Mouse (Mus musculus) stomach, postnatal 0 days (tissue): ENCODE measurements around the gene Cep170b. TPM values are rescaled to one million over a fixed set of nuclear protein-coding genes. Genes with fewer than 3 reads are reported as not detected.

Source experiments
- ATAC-seq: fragments of 200-750 bp; cut with Nextera tagmentation; 2 replicates; pipeline ENCODE4 v1.8.0; 2017; ENCODE audit not compliant: low FRiP score, low TSS enrichment
- DNase-seq: peaks from one replicate; pipeline ENCODE4 v3.0.0-alpha.2; 2016; ENCODE audit warnings: low spot score
- H3K27ac ChIP-seq: fragments of 300-500 bp; sonication (generic); replicated peaks from 2 replicates; pipeline ENCODE4 v1.5.1; 2014; ENCODE audit warnings: mild to moderate bottlenecking, control low read depth
- H3K27me3 ChIP-seq: fragments of 300-500 bp; sonication (generic); 2 replicates; pipeline ENCODE4 v1.6.1; 2014; ENCODE audit warnings: low read length; ENCODE audit not compliant: control insufficient read depth, insufficient read depth
- H3K36me3 ChIP-seq: fragments of 300-500 bp; sonication (generic); 2 replicates; pipeline ENCODE4 v1.6.1; 2014; ENCODE audit warnings: low read length, mixed read lengths; ENCODE audit not compliant: control insufficient read depth, insufficient read depth
- H3K4me1 ChIP-seq: fragments of 300-500 bp; sonication (generic); replicated peaks from 2 replicates; pipeline ENCODE4 v1.6.1; 2014; ENCODE audit warnings: antibody characterized with exemption; ENCODE audit not compliant: control insufficient read depth, insufficient read depth
- H3K4me2 ChIP-seq: fragments of 300-500 bp; sonication (generic); replicated peaks from 2 replicates; pipeline ENCODE4 v1.6.1; 2014; ENCODE audit warnings: low read depth, mild to moderate bottlenecking, control low read depth, moderate library complexity
- H3K4me3 ChIP-seq: fragments of 300-500 bp; sonication (generic); 2 replicates; pipeline ENCODE4 v1.5.1; 2014; ENCODE audit warnings: low read depth, low read length, control low read depth
- H3K9ac ChIP-seq: fragments of 300-500 bp; sonication (generic); 2 replicates; pipeline ENCODE4 v1.6.1; 2014; ENCODE audit warnings: mild to moderate bottlenecking, low read length, control low read depth, mixed read lengths
- H3K9me3 ChIP-seq: fragments of 300-500 bp; sonication (generic); 2 replicates; pipeline ENCODE4 v1.6.1; 2016; ENCODE audit warnings: low read length; ENCODE audit not compliant: control insufficient read depth
- CTCF ChIP-seq: IDR thresholded peaks from 2 replicates; pipeline ENCODE4 v1.5.1; 2016; ENCODE audit warnings: antibody characterized with exemption, low read depth, mild to moderate bottlenecking, moderate library complexity
- EP300 ChIP-seq: optimal IDR thresholded peaks from 2 replicates; pipeline ENCODE3; 2016; ENCODE audit warnings: antibody characterized with exemption
- WGBS: fragments of 180-500 bp; shearing (Covaris S2); extraction: QIAGEN DNeasy Blood & Tissue Kit; methylation state at CpG from one replicate; pipeline ENCODE4 v1.1.7; 2014; 5-methylcytosine and 5-hydroxymethylcytosine counted together
- polyA plus RNA-seq: library from polyadenylated mRNA; unstranded; fragments of >200 nt; fragmentation: Nextera tagmentation; extraction: Ambion mirVana; gene quantifications from 2 replicates; pipeline ENCODE4 v1.2.1, GENCODE M21; 2015

Gene Cep170b
- polyA plus RNA-seq, 1 experiment from 2014 or later: 20.7 TPM

DNA sequence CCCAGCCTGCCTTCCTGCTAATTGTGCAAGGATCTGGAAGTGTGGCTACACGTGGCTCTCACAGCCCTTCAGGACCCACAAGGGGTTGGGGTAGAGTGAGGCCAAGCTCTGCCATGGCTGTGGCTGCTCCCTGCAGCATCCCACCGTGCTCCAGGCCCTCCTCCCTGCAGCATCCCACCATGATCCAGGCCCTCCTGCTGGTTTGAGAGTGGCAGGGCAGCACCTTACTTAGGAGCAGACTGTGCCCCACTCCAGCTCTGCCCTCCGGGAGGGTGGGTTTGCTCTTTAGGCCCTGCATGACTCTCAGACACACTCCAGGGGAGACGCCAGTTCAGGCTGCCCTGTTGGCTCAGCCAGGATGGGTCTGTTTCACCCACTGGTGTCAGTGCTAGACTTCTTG lies 50.1 kb downstream of the Cep170b start:
- Histone ChIP-seq H3K36me3 (no peaks in the 10 kb centered on the region), H3K4me2 (no peak overlapping the region), H3K9ac (no peak overlapping the region), H3K27ac (no peak overlapping the region), H3K27me3 (no peaks in the 10 kb centered on the region), H3K9me3 (no peaks in the 10 kb centered on the region), H3K4me1 (no peaks in the 10 kb centered on the region), H3K4me3 (no peak overlapping the region)
- DNase-seq (no peak), ATAC-seq (no peak)
- WGBS: 59% methylated on average over 4 of the region's 4 CpGs
- TF ChIP-seq EP300 (no peak), CTCF (no peak)

DNA sequence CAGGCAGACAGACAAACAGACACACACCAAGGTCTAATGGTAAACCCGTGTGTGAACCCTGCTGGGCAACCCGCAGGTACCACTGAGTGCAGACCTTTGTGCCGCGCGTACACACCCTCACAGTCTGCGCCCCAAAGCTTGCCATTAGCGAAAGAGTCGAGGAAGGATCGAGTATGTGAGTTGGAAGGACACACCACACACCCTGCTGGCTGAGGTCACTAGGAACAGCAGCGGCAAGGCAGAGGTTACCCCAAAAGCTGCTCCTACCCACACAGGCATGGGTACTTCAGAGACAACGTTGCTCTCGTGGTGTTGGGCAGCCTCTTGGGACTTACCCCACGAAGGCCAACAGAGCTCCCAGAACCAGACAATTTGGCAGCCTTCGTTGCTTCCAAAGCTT lies 52.1 kb downstream of the Cep170b start:
- Histone ChIP-seq H3K9me3 (no peaks in the 10 kb centered on the region), H3K27ac (no peak overlapping the region), H3K9ac (no peak overlapping the region), H3K4me2 (no peak overlapping the region), H3K36me3 (no peaks in the 10 kb centered on the region), H3K4me1 (no peaks in the 10 kb centered on the region), H3K4me3 (no peak overlapping the region), H3K27me3 (no peaks in the 10 kb centered on the region)
- WGBS: 93% methylated on average over 14 of the region's 14 CpGs
- no peak; the same call in 1 of the 2 replicates for ATAC-seq
- DNase-seq: no peak
- TF ChIP-seq EP300 (no peak), CTCF (no peak)

DNA sequence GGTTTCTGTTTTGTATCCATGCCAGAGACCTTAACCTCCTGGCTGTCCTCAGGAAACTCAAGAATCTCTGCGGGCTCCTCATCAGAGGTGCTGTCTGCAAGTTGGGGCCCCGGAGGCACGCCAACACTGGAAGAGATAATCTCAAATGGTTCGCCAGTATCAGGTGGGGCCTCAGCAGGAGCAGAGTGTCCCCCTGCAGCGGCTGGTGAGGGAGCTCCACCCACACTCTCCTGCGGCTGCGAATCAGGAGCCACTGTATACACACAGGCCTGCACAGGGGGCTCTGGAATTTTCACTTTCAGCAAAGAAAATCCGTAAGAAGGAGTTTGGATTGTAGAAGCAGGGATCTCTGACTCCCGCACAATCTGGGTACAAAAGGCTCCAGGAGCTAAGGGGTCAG lies 53.1 kb downstream of the Cep170b start:
- Histone ChIP-seq H3K9me3 (no peaks in the 10 kb centered on the region), H3K36me3 (no peaks in the 10 kb centered on the region), H3K27me3 (no peaks in the 10 kb centered on the region), H3K4me3 (no peak overlapping the region), H3K9ac (no peak overlapping the region), H3K4me2 (no peak overlapping the region), H3K4me1 (no peaks in the 10 kb centered on the region), H3K27ac (no peak overlapping the region)
- no peak for DNase-seq
- TF ChIP-seq EP300: no peak
- no peak for TF ChIP-seq CTCF
- WGBS: 34% methylated on average over 9 of the region's 9 CpGs
- no peak for ATAC-seq

DNA sequence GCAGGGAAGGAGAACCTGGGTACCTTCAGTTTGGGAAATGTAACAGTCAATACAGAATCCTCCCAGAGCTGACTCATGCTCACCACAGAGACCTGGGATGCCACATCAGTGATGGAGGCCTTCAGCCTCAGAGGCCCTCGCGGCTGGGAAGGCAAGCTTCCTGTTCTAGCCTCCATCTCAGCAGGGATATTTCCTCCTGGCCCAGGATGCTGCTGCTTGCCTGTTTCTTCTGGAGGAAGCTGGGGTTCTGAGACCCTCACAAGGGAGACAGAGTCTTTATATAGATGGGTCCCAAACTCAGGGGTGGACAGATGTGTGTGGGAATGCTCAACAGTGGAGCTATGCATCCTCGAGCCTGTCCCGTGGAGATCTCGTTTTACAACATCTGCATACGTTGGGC lies 53.8 kb downstream of the Cep170b start:
- no peaks in the 10 kb centered on the region for H3K27me3 ChIP-seq
- H3K4me1 ChIP-seq: no peaks in the 10 kb centered on the region
- H3K4me3 ChIP-seq: no peak overlapping the region
- no peaks in the 10 kb centered on the region for H3K9me3 ChIP-seq
- ATAC-seq (no peak), DNase-seq (no peak)
- no peaks in the 10 kb centered on the region for H3K36me3 ChIP-seq
- no peak for TF ChIP-seq CTCF
- TF ChIP-seq EP300: no peak
- 73% methylated on average over 6 of the region's 6 CpGs for whole genome bisulfite sequencing
- H3K4me2 ChIP-seq: no peak overlapping the region
- no peak overlapping the region for H3K27ac ChIP-seq
- H3K9ac ChIP-seq: no peak overlapping the region

DNA sequence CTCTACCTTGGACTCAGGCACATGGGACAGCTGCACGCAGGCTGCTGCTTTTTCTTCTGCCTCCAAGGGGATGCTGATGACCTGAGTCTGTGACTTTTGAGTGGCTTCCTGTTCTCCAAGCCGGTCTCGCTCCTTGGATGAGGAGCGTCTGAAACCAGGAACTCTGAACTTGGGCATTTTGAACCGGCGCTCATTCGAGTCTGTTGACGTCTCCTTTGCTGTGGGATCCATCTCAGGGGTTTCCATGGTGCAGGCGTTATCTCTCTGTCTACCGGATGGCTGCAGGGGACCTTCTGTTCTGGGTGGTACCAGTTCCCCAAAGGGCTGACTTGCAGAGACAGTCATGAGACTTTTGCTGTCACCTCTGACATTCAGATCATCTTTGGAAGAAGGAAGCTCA lies 54.2 kb downstream of the Cep170b start:
- no peaks in the 10 kb centered on the region for H3K27me3 ChIP-seq
- H3K27ac ChIP-seq: no peak overlapping the region
- H3K4me2 ChIP-seq: no peak overlapping the region
- DNase-seq (no peak), ATAC-seq (no peak)
- TF ChIP-seq CTCF (no peak), EP300 (no peak)
- no peak overlapping the region for H3K9ac ChIP-seq
- no peaks in the 10 kb centered on the region for H3K36me3 ChIP-seq
- WGBS: 91% methylated on average over 10 of the region's 10 CpGs
- no peak overlapping the region for H3K4me3 ChIP-seq
- H3K4me1 ChIP-seq: no peaks in the 10 kb centered on the region
- no peaks in the 10 kb centered on the region for H3K9me3 ChIP-seq

DNA sequence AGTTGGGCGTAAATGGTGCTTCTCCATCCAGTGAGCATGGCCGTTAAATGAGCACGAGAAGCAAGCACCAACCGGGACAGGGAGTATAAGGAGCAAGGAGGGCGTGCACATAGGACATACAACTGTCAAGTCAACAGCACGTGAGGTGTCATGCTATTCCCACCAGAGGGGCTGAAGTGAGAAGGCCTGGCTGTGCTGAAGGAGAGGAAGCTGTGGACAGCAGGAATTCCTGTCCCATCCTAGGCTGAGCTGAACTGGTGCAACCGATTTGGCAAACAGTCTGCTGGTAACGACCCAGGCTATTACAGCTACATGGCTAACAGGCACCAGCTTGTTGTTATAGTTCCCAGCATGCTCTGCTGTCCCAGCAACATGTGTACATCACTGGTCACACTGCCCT lies 70.8 kb downstream of the Cep170b start:
- no peaks in the 10 kb centered on the region for H3K27me3 ChIP-seq
- H3K4me3 ChIP-seq: no peak overlapping the region
- no peak overlapping the region for H3K9ac ChIP-seq
- no peak for ATAC-seq
- H3K36me3 ChIP-seq: no peaks in the 10 kb centered on the region
- H3K4me2 ChIP-seq: no peak overlapping the region
- no peak for TF ChIP-seq EP300
- TF ChIP-seq CTCF: no peak
- no peak overlapping the region for H3K27ac ChIP-seq
- no peaks in the 10 kb centered on the region for H3K9me3 ChIP-seq
- 57% methylated on average over 8 of the region's 8 CpGs for WGBS
- H3K4me1 ChIP-seq: peaks cover 9% of the 10 kb centered on the region; the same call in 1 of the 2 replicates
- no peak for DNase-seq
